Mouse (Mus musculus): ENCODE data around the gene Nrsn2. TPM values are rescaled to one million over a fixed set of nuclear protein-coding genes. Genes with fewer than 3 reads are reported as not detected.

The Nrsn2 gene
- polyA plus RNA-seq, 1 experiment from 2014 or later: not detected

GRCm38 (mm10) chr2:152384191-152384590, 7.8 kb upstream of the Nrsn2 start:
- in situ Hi-C loops (cut with MboI; ENCODE audit: low pct_unique_long_range_greater_than_20kb): no loop called here
- POLR2A ChIA-PET: no interaction called here
- DNase-seq (ENCODE audit: low read depth, low spot score) (no peak), ATAC-seq (no peak)
- CTCF ChIA-PET: interaction anchor here (3.9 kb wide), 1 partner anchor 8 kb away, joined by 12 read pairs; no protein-coding TSS in a partner anchor
- H3K27me3 ChIP-seq: no peaks in the 10 kb centered on the region
- no peak for TF ChIP-seq CTCF (IDR thresholded peaks at IDR 0.05)

- in situ Hi-C loops (cut with MboI; ENCODE audit: low pct_unique_long_range_greater_than_20kb): no loop called here
- TF ChIP-seq CTCF (IDR thresholded peaks at IDR 0.05): no peak
Measured at GRCm38 (mm10) chr2:152375652-152376344, 640 bp downstream of the Nrsn2 start.

GRCm38 (mm10) chr2:152373547-152373946, 2.9 kb downstream of the Nrsn2 start:
- ATAC-seq (no peak), DNase-seq (ENCODE audit: low read depth, low spot score) (no peak)
- TF ChIP-seq CTCF (IDR thresholded peaks at IDR 0.05): no peak
- ChIA-PET CTCF (interaction anchor here (0.9 kb wide), 1 partner anchor 10 kb away, joined by 3 read pairs; no protein-coding TSS in a partner anchor), POLR2A (no interaction called here)
- in situ Hi-C loops (cut with MboI; ENCODE audit: low pct_unique_long_range_greater_than_20kb): no loop called here
- peaks cover 9% of the 10 kb centered on the region for H3K27me3 ChIP-seq

More at GRCm38 (mm10) chr2:152375652-152376344, 640 bp downstream of the Nrsn2 start:
- DNase-seq (ENCODE audit: low read depth, low spot score): no peak
- POLR2A ChIA-PET: no interaction called here
- CTCF ChIA-PET: no interaction called here
- no peak for ATAC-seq
- peaks cover 9% of the 10 kb centered on the region for H3K27me3 ChIP-seq

GRCm38 (mm10) chr2:152372661-152373060, 3.8 kb downstream of the Nrsn2 start:
- ChIA-PET CTCF (no interaction called here), POLR2A (no interaction called here)
- in situ Hi-C loops (cut with MboI; ENCODE audit: low pct_unique_long_range_greater_than_20kb): no loop called here
- peaks cover 9% of the 10 kb centered on the region for H3K27me3 ChIP-seq
- ATAC-seq (no peak), DNase-seq (ENCODE audit: low read depth, low spot score) (no peak)
- TF ChIP-seq CTCF (IDR thresholded peaks at IDR 0.05): no peak

GRCm38 (mm10) chr2:152372104-152372503, 4.3 kb downstream of the Nrsn2 start:
- no peak for ATAC-seq
- ChIA-PET CTCF (no interaction called here), POLR2A (no interaction called here)
- DNase-seq (ENCODE audit: low read depth, low spot score): no peak
- no peak for TF ChIP-seq CTCF (IDR thresholded peaks at IDR 0.05)
- in situ Hi-C loops (cut with MboI; ENCODE audit: low pct_unique_long_range_greater_than_20kb): no loop called here
- H3K27me3 ChIP-seq: peaks cover 9% of the 10 kb centered on the region

GRCm38 (mm10) chr2:152368532-152369140, 7.8 kb downstream of the Nrsn2 start:
- no peaks in the 10 kb centered on the region for H3K27me3 ChIP-seq
- TF ChIP-seq CTCF (IDR thresholded peaks at IDR 0.05): peak; percentile 90
- ChIA-PET CTCF (interaction anchor here (0.8 to 1.4 kb wide), 4 partner anchors 23 to 70 kb away, joined by 3 to 5 read pairs (median 3); no protein-coding TSS in a partner anchor), POLR2A (interaction anchor here (0.6 to 0.7 kb wide), 2 partner anchors 27 to 271 kb away, joined by 3 read pairs; no protein-coding TSS in a partner anchor)
- ATAC-seq (peak; percentile 38), DNase-seq (ENCODE audit: low read depth, low spot score) (no peak)
- in situ Hi-C loops (cut with MboI; ENCODE audit: low pct_unique_long_range_greater_than_20kb): loop anchor here (10.0 kb wide), 1 partner anchor 344 kb away; no protein-coding TSS in a partner anchor

GRCm38 (mm10) chr2:152367917-152368316, 8.5 kb downstream of the Nrsn2 start:
- in situ Hi-C loops (cut with MboI; ENCODE audit: low pct_unique_long_range_greater_than_20kb): loop anchor here (10.0 kb wide), 1 partner anchor 343 kb away; no protein-coding TSS in a partner anchor
- H3K27me3 ChIP-seq: no peaks in the 10 kb centered on the region
- ChIA-PET CTCF (interaction anchor here (0.8 to 1.4 kb wide), 5 partner anchors 22 to 71 kb away, joined by 3 to 5 read pairs (median 3); no protein-coding TSS in a partner anchor), POLR2A (interaction anchor here (0.6 to 0.7 kb wide), 4 partner anchors 26 to 271 kb away, joined by 3 to 4 read pairs (median 3); no protein-coding TSS in a partner anchor)
- TF ChIP-seq CTCF (IDR thresholded peaks at IDR 0.05): no peak
- DNase-seq (ENCODE audit: low read depth, low spot score): no peak
- ATAC-seq: no peak

- POLR2A ChIA-PET: interaction anchor here (0.6 kb wide), 1 partner anchor 50 kb away, joined by 3 read pairs; no protein-coding TSS in a partner anchor
- ATAC-seq: peak; percentile 83
- in situ Hi-C loops (cut with MboI; ENCODE audit: low pct_unique_long_range_greater_than_20kb): loop anchor here (10.0 kb wide), 1 partner anchor 339 kb away; no protein-coding TSS in a partner anchor
- TF ChIP-seq CTCF (IDR thresholded peaks at IDR 0.05): peak; percentile 79
- CTCF ChIA-PET: interaction anchor here (0.6 to 3.1 kb wide), 16 partner anchors 11 to 285 kb away, joined by 3 to 23 read pairs (median 4); partner anchors contain the start of genes Tbc1d20 and Trib3
- DNase-seq (ENCODE audit: low read depth, low spot score): peak; percentile 57
- H3K27me3 ChIP-seq: no peaks in the 10 kb centered on the region
Measured at GRCm38 (mm10) chr2:152363245-152364147, 12.9 kb downstream of the Nrsn2 start.

- H3K27me3 ChIP-seq: no peaks in the 10 kb centered on the region
- in situ Hi-C loops (cut with MboI; ENCODE audit: low pct_unique_long_range_greater_than_20kb): loop anchor here (10.0 kb wide), 1 partner anchor 336 kb away; no protein-coding TSS in a partner anchor
- DNase-seq (ENCODE audit: low read depth, low spot score) (no peak), ATAC-seq (no peak)
- ChIA-PET CTCF (interaction anchor here (3.1 kb wide), 1 partner anchor 17 kb away, joined by 20 read pairs; the partner anchor contains the start of gene Trib3), POLR2A (interaction anchor here (0.6 to 1.2 kb wide), 2 partner anchors 17 to 20 kb away, joined by 3 to 6 read pairs; partner anchors contain the start of gene Trib3)
- TF ChIP-seq CTCF (IDR thresholded peaks at IDR 0.05): no peak
Measured at GRCm38 (mm10) chr2:152361193-152361592, 15.2 kb downstream of the Nrsn2 start.

Measured in Patski (cell line).